Mouse (Mus musculus): Measurements from ENCODE around the gene Gm5157. TPM values are rescaled to one million over a fixed set of nuclear protein-coding genes. Genes with fewer than 3 reads are reported as not detected.
"Not testable (repeated sequence)": the region's sequence is repeated elsewhere in the genome, so short reads cannot be mapped to it uniquely, and the experiment has no call there.

Gm5157 gene
- polyA plus RNA-seq (2012; rRNA removed): not detected in 2 replicates

DNA sequence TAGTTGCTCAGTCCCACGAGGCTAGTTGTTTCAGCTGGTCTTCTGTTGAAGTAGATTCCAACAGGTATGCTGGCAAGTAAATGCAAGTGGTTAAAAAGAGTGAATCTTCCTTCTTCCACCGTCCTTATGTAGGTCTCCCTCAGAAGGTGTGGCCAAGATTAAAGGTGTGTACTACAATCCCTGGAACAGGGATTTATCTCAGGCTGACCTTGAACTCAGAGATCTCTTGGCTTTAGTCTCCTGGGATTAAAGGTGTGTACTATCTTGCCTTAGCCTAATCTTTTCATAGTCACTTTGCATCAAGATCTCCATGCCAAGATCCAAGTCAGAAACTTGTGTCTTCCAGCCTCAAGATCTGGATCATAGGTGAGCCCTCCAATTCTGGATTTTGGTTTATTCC is at the start of gene Gm5157:
Gene Gm5157 (minus strand): TSS at position 101 of the 400 bp plus-strand sequence.
- DNase-seq (ENCODE audit: extremely low spot score in 1 of 2, low spot score in 1 of 2): not testable (repeated sequence)

DNA sequence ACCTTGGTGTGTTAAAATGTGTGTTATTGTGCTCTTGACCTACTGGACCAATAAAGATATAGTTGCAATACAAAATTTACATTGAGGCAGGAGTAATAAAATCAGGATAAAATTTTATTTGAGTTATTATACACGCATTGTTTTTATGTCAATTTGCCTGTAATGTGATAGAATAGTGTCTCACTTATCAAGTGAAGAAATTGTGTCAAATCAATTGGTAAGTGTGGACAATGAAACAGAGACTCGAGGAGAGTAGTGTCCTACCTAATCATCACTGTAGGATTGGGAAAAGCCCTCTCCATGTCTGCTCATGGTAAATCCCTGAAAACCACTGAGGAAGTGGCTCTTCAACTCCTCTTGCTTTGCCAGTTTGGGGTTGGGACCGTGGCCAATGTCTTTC is 28.3 kb downstream of the Gm5157 start, which contains the start of gene Vmn1r123:
Gene Vmn1r123 (plus strand): TSS at position 301 of the 400 bp plus-strand sequence.
- not testable (repeated sequence) for DNase-seq (ENCODE audit: extremely low spot score in 1 of 2, low spot score in 1 of 2)

Other genes with a start within 250 kb of the Gm5157 start
- not detected in 2 replicates for gene Vmn1r119, start 178.0 kb downstream of the Gm5157 start, polyA plus RNA-seq (2012; rRNA removed)
- not detected in 2 replicates for gene Vmn1r120, start 136.6 kb downstream of the Gm5157 start, polyA plus RNA-seq (2012; rRNA removed)
- gene Vmn1r121, start 91.9 kb downstream of the Gm5157 start, polyA plus RNA-seq (2012; rRNA removed): not detected in 2 replicates
- not detected in 2 replicates for gene Vmn1r122, start 56.3 kb downstream of the Gm5157 start, polyA plus RNA-seq (2012; rRNA removed)
- not detected in 2 replicates for gene Vmn1r123, start 28.2 kb downstream of the Gm5157 start, polyA plus RNA-seq (2012; rRNA removed)
- gene Vmn1r124, start 70.2 kb upstream of the Gm5157 start, polyA plus RNA-seq (2012; rRNA removed): not detected in 2 replicates
- gene Vmn1r125, start 81.8 kb upstream of the Gm5157 start, polyA plus RNA-seq (2012; rRNA removed): not detected in 2 replicates
- gene Vmn1r126, start 111.0 kb upstream of the Gm5157 start, polyA plus RNA-seq (2012; rRNA removed): not detected in 2 replicates
- gene Vmn1r127, start 129.4 kb upstream of the Gm5157 start, polyA plus RNA-seq (2012; rRNA removed): not detected in 2 replicates
- gene Vmn1r128, start 158.9 kb upstream of the Gm5157 start, polyA plus RNA-seq (2012; rRNA removed): not detected in 2 replicates
- gene Vmn1r129, start 170.9 kb upstream of the Gm5157 start, polyA plus RNA-seq (2012; rRNA removed): not detected in 2 replicates
- gene Gm6882, start 242.3 kb upstream of the Gm5157 start, polyA plus RNA-seq (2012; rRNA removed): not detected in 2 replicates